Mouse (Mus musculus) gastrocnemius, adult 8-10 months (tissue): ENCODE data around the gene Armcx4. TPM values are rescaled to one million over a fixed set of nuclear protein-coding genes. Genes with fewer than 3 reads are reported as not detected.

Experiments
- total RNA-seq, 4 experiments: library from RNA; stranded (reverse); gene quantifications; 2 replicates each; pipeline ENCODE4 v1.2.4; 2022

Gene Armcx4
- total RNA-seq, 4 experiments from 2014 or later, result 5.5 to 9.5 (median 7.6) TPM

Other genes starting within 250 kb of the Armcx4 start
- gene Taf7l, start 210.0 kb upstream of the Armcx4 start, total RNA-seq, result not detected
- gene Timm8a1, start 144.7 kb upstream of the Armcx4 start, total RNA-seq, result 10 to 100 TPM in 1 of 4 experiments, 1 to 10 TPM in 3; 7.9 to 12.2 (median 9.1) TPM
- gene Btk, start 102.9 kb upstream of the Armcx4 start, total RNA-seq, result under 1 TPM in 2 of 4 experiments, not detected in 2; 0.22 to 0.27 TPM
- gene Rpl36a, start 100.9 kb upstream of the Armcx4 start, total RNA-seq, result 100 to 1,000 TPM in 3 of 4 experiments, 10 to 100 TPM in 1; 80.7 to 125 (median 107) TPM
- 1 to 10 TPM; 2.0 to 2.6 (median 2.3) TPM for gene Gla, start 85.4 kb upstream of the Armcx4 start, total RNA-seq
- 10 to 100 TPM; 46.0 to 54.3 (median 50.3) TPM for gene Hnrnph2, start 85.3 kb upstream of the Armcx4 start, total RNA-seq
- 1 to 10 TPM in 3 of 4 experiments, under 1 TPM in 1; 0.92 to 2.2 (median 1.6) TPM for gene Armcx1, start 31.4 kb downstream of the Armcx4 start, total RNA-seq
- 1 to 10 TPM in 3 of 4 experiments, under 1 TPM in 1; 0.96 to 2.1 (median 1.7) TPM for gene Armcx6, start 64.9 kb downstream of the Armcx4 start, total RNA-seq
- 10 to 100 TPM; 18.1 to 20.0 (median 19.3) TPM for gene Armcx3, start 70.1 kb downstream of the Armcx4 start, total RNA-seq
- gene Armcx2, start 122.7 kb downstream of the Armcx4 start, total RNA-seq, result 1 to 10 TPM; 1.4 to 2.3 (median 1.5) TPM